Mouse (Mus musculus): ENCODE measurements around the gene Peli3. TPM values are rescaled to one million over a fixed set of nuclear protein-coding genes. Genes with fewer than 3 reads are reported as not detected.

Peli3 gene
- polyA plus RNA-seq, 1 experiment from 2014 or later: 0.85 TPM

GRCm38 (mm10) chr19:4905979-4906794 lies 36.7 kb downstream of the Peli3 start, which contains the start of gene Bbs1:
TSS of gene Bbs1 (minus strand) at chr19:4906628.
- H3K36me3 ChIP-seq (ENCODE audit: control insufficient read depth, insufficient read depth, low read length): peaks cover 17% of the 10 kb centered on the region
- H3K4me1 ChIP-seq (replicated peaks; ENCODE audit: control insufficient read depth, insufficient read depth): 0 out of 2 replicates have a peak, but pooled peaks cover 2% of the 10 kb centered on the region
- peak within 1 kb of the TSS; percentile 79 for H3K4me2 ChIP-seq (replicated peaks; ENCODE audit: low read depth)
- TF ChIP-seq CTCF (IDR thresholded peaks at IDR 0.05; ENCODE audit: low read depth) (no peak), EP300 (optimal IDR thresholded peaks at IDR 0.05) (no peak)
- H3K4me3 ChIP-seq (ENCODE audit: low read depth, low read length): peak within 1 kb of the TSS; percentile 66
- no peaks in the 10 kb centered on the region for H3K27me3 ChIP-seq (ENCODE audit: control insufficient read depth, insufficient read depth, low read length)
- ATAC-seq (ENCODE audit: low FRiP score, low TSS enrichment) (peak; percentile 64), DNase-seq (ENCODE audit: low spot score) (peak; percentile 84)
- no peak within 1 kb of the TSS for H3K27ac ChIP-seq (replicated peaks)
- H3K9ac ChIP-seq (ENCODE audit: low read length): peak within 1 kb of the TSS; percentile 67
- no peaks in the 10 kb centered on the region for H3K9me3 ChIP-seq (ENCODE audit: control insufficient read depth, low read length)
- WGBS: 6% methylated on average over 31 of the region's 31 CpGs

GRCm38 (mm10) chr19:4899888-4900287 lies 43.0 kb downstream of the Peli3 start:
- ATAC-seq (ENCODE audit: low FRiP score, low TSS enrichment) (no peak), DNase-seq (ENCODE audit: low spot score) (no peak)
- Histone ChIP-seq H3K4me1 (replicated peaks; ENCODE audit: control insufficient read depth, insufficient read depth) (no peaks in the 10 kb centered on the region), H3K9me3 (ENCODE audit: control insufficient read depth, low read length) (no peaks in the 10 kb centered on the region), H3K27ac (replicated peaks) (no peak overlapping the region), H3K9ac (ENCODE audit: low read length) (no peak overlapping the region), H3K36me3 (ENCODE audit: control insufficient read depth, insufficient read depth, low read length) (no peaks in the 10 kb centered on the region), H3K27me3 (ENCODE audit: control insufficient read depth, insufficient read depth, low read length) (no peaks in the 10 kb centered on the region), H3K4me2 (replicated peaks; ENCODE audit: low read depth) (no peak overlapping the region), H3K4me3 (ENCODE audit: low read depth, low read length) (no peak overlapping the region)
- TF ChIP-seq EP300 (optimal IDR thresholded peaks at IDR 0.05) (no peak), CTCF (IDR thresholded peaks at IDR 0.05; ENCODE audit: low read depth) (no peak)
- WGBS: 78% methylated on average over 3 of the region's 3 CpGs

GRCm38 (mm10) chr19:4898972-4899371 lies 44.0 kb downstream of the Peli3 start:
- no peak for TF ChIP-seq EP300 (optimal IDR thresholded peaks at IDR 0.05)
- TF ChIP-seq CTCF (IDR thresholded peaks at IDR 0.05; ENCODE audit: low read depth): no peak
- ATAC-seq (ENCODE audit: low FRiP score, low TSS enrichment) (no peak), DNase-seq (ENCODE audit: low spot score) (no peak)
- Histone ChIP-seq H3K36me3 (ENCODE audit: control insufficient read depth, insufficient read depth, low read length) (no peaks in the 10 kb centered on the region), H3K27ac (replicated peaks) (no peak overlapping the region), H3K27me3 (ENCODE audit: control insufficient read depth, insufficient read depth, low read length) (no peaks in the 10 kb centered on the region), H3K4me2 (replicated peaks; ENCODE audit: low read depth) (no peak overlapping the region), H3K4me3 (ENCODE audit: low read depth, low read length) (no peak overlapping the region), H3K9me3 (ENCODE audit: control insufficient read depth, low read length) (no peaks in the 10 kb centered on the region), H3K4me1 (replicated peaks; ENCODE audit: control insufficient read depth, insufficient read depth) (no peaks in the 10 kb centered on the region), H3K9ac (ENCODE audit: low read length) (no peak overlapping the region)
- 64% methylated on average over 9 of the region's 9 CpGs for WGBS

- ATAC-seq (ENCODE audit: low FRiP score, low TSS enrichment) (0 out of 2 replicates have a peak, but pooled peaks have one; percentile 38), DNase-seq (ENCODE audit: low spot score) (no peak)
- H3K27me3 ChIP-seq (ENCODE audit: control insufficient read depth, insufficient read depth, low read length): no peaks in the 10 kb centered on the region
- H3K4me2 ChIP-seq (replicated peaks; ENCODE audit: low read depth): no peak overlapping the region
- H3K9ac ChIP-seq (ENCODE audit: low read length): no peak overlapping the region
- WGBS: 64% methylated on average over 21 of the region's 21 CpGs
- no peak overlapping the region for H3K4me3 ChIP-seq (ENCODE audit: low read depth, low read length)
- no peaks in the 10 kb centered on the region for H3K4me1 ChIP-seq (replicated peaks; ENCODE audit: control insufficient read depth, insufficient read depth)
- no peaks in the 10 kb centered on the region for H3K36me3 ChIP-seq (ENCODE audit: control insufficient read depth, insufficient read depth, low read length)
- H3K9me3 ChIP-seq (ENCODE audit: control insufficient read depth, low read length): no peaks in the 10 kb centered on the region
- no peak overlapping the region for H3K27ac ChIP-seq (replicated peaks)
- no peak for TF ChIP-seq CTCF (IDR thresholded peaks at IDR 0.05; ENCODE audit: low read depth)
Measured at GRCm38 (mm10) chr19:4896780-4897520, 46.0 kb downstream of the Peli3 start.

- 64% methylated on average over 3 of the region's 3 CpGs for WGBS
- no peak for ATAC-seq (ENCODE audit: low FRiP score, low TSS enrichment)
- no peak overlapping the region for H3K27ac ChIP-seq (replicated peaks)
- no peak for DNase-seq (ENCODE audit: low spot score)
- TF ChIP-seq CTCF (IDR thresholded peaks at IDR 0.05; ENCODE audit: low read depth) (no peak), EP300 (optimal IDR thresholded peaks at IDR 0.05) (no peak)
- H3K9ac ChIP-seq (ENCODE audit: low read length): no peak overlapping the region
- H3K27me3 ChIP-seq (ENCODE audit: control insufficient read depth, insufficient read depth, low read length): no peaks in the 10 kb centered on the region
- no peaks in the 10 kb centered on the region; the same call in 1 of the 2 replicates for H3K36me3 ChIP-seq (ENCODE audit: control insufficient read depth, insufficient read depth, low read length)
- H3K9me3 ChIP-seq (ENCODE audit: control insufficient read depth, low read length): no peaks in the 10 kb centered on the region
- H3K4me1 ChIP-seq (replicated peaks; ENCODE audit: control insufficient read depth, insufficient read depth): no peaks in the 10 kb centered on the region
- no peak overlapping the region for H3K4me2 ChIP-seq (replicated peaks; ENCODE audit: low read depth)
- H3K4me3 ChIP-seq (ENCODE audit: low read depth, low read length): no peak overlapping the region
Measured at GRCm38 (mm10) chr19:4891798-4892197, 51.1 kb downstream of the Peli3 start.

All from stomach, postnatal 0 days (tissue).